Mouse (Mus musculus): ENCODE measurements around the gene Dkk2. TPM values are rescaled to one million over a fixed set of nuclear protein-coding genes. Genes with fewer than 3 reads are reported as not detected.

The Dkk2 gene
- polyA plus RNA-seq, 1 experiment: 1.1 TPM

DNA sequence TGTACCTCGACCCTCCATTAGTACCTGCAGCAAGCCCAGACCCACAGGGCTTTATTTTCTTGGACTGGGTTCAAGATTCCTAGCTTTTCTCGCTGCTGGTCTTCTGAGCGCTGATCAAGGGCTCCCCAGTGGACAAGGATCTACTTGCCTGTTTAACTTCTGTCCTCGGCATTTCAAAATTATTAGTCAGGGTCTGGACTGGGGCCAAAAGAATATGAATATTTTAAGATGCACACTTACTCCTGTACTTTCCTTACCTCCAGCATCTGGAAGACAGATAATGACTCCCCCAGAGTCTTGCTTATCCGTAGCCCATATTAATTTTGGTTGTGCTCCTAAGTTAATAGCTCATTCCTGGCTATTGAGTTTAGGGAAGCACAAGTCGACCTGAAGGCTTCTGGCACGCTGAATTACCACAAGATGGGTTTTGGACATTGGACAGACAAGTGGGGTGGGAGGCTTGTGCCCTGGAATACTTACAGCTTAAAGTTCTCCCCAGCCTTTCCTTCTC, 134.9 kb downstream of the Dkk2 start:
- DNase-seq: no peak
- Histone ChIP-seq H3K4me3 (replicated peaks; ENCODE audit: extremely low read depth, low read depth, low read length) (no peak overlapping the region), H3K4me1 (ENCODE audit: control insufficient read depth, insufficient read depth, low read length) (no peaks in the 10 kb centered on the region)
- 67% methylated on average over 7 of the region's 7 CpGs for WGBS
- TF ChIP-seq POLR2A (IDR thresholded peaks at IDR 0.05; ENCODE audit: borderline replicate concordance, extremely low read depth, low read depth, low read length) (no peak), CTCF (IDR thresholded peaks at IDR 0.05; ENCODE audit: insufficient read depth, low read length) (no peak)

- H3K4me3 ChIP-seq (replicated peaks; ENCODE audit: extremely low read depth, low read depth, low read length): no peak overlapping the region
- no peak for DNase-seq
- no peaks in the 10 kb centered on the region for H3K4me1 ChIP-seq (ENCODE audit: control insufficient read depth, insufficient read depth, low read length)
- WGBS: 50% methylated on average over 1 of the region's 1 CpGs
- TF ChIP-seq POLR2A (IDR thresholded peaks at IDR 0.05; ENCODE audit: borderline replicate concordance, extremely low read depth, low read depth, low read length): no peak
- TF ChIP-seq CTCF (IDR thresholded peaks at IDR 0.05; ENCODE audit: insufficient read depth, low read length): no peak
Observed at GRCm38 (mm10) chr3:132227622-132228021, 142.5 kb downstream of the Dkk2 start.
